Mouse (Mus musculus): ENCODE measurements at regions not wholly inside any gene's neighbourhood (a gene's known extent, or its start where the extent isn't known, plus 50 kb on each side); places are given as distances from the start of the nearest gene placed in this dataset.

DNA sequence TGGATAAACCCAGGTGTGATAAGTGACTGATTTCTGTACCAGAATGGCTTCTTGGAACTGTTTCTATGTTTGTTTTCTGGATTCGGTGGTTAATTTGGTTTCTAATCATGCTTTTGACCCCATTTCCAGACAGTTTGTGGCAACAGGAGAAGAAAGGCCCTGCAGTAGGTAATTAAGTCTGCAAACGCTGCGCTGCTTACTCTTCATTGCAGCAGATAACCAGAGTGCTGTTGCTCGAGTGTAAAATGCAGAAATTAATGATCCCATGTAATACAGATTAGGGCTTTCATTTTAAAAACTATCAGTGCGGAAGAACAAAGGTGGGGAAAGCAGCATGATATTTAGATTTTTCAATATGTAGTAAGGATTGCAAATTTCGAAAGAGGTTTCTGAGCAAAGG is 667.0 kb upstream of the Cypt12 start:
- ATAC-seq (ENCODE audit: insufficient read depth, low read depth) (no peak), DNase-seq (ENCODE audit: low spot score) (no peak)
- H3K27ac ChIP-seq (ENCODE audit: low read depth): no peak overlapping the region
- no peak overlapping the region for H3K4me3 ChIP-seq (ENCODE audit: low read depth, low read length)
- no peak overlapping the region for H3K4me2 ChIP-seq (ENCODE audit: low read depth, low read length)
- H3K9me3 ChIP-seq (replicated peaks; ENCODE audit: control insufficient read depth, low read length): no peaks in the 10 kb centered on the region
- no peaks in the 10 kb centered on the region for H3K36me3 ChIP-seq (replicated peaks; ENCODE audit: control insufficient read depth, insufficient read depth, low read length)
- WGBS: 66% methylated on average over 6 of the region's 6 CpGs
- H3K9ac ChIP-seq (replicated peaks; ENCODE audit: low read depth, low read length): no peak overlapping the region
- no peaks in the 10 kb centered on the region for H3K4me1 ChIP-seq (ENCODE audit: control insufficient read depth, insufficient read depth)
- TF ChIP-seq EP300 (IDR thresholded peaks at IDR 0.05; ENCODE audit: low read depth) (no peak), CTCF (IDR thresholded peaks at IDR 0.05; ENCODE audit: low read depth) (no peak)
- no peaks in the 10 kb centered on the region for H3K27me3 ChIP-seq (ENCODE audit: control insufficient read depth, insufficient read depth, low read length)

DNA sequence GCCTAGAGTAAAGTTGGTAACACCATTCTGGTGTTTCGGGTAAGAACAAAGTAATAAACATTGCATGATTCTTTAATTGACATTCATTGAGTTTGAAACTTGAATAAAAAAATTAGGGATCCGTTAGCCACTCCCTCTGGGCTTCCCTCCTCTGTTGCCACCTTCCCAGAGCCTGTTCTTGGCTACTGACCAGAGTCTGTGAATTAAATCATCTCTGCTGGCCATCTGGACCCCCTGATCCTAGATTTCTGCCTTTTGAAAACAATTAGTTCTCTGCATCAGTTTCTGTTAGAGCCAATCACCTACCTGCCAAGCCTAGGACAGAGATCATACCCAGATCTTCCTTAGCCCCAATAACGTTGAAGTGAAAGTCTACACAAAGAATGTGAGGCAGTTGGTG is 665.3 kb upstream of the Cypt12 start:
- DNase-seq (ENCODE audit: low spot score) (no peak), ATAC-seq (ENCODE audit: insufficient read depth, low read depth) (no peak)
- H3K27me3 ChIP-seq (ENCODE audit: control insufficient read depth, insufficient read depth, low read length): no peaks in the 10 kb centered on the region
- WGBS: 58% methylated on average over 3 of the region's 3 CpGs
- no peak overlapping the region for H3K4me3 ChIP-seq (ENCODE audit: low read depth, low read length)
- H3K36me3 ChIP-seq (replicated peaks; ENCODE audit: control insufficient read depth, insufficient read depth, low read length): no peaks in the 10 kb centered on the region
- H3K27ac ChIP-seq (ENCODE audit: low read depth): no peak overlapping the region
- H3K9ac ChIP-seq (replicated peaks; ENCODE audit: low read depth, low read length): no peak overlapping the region
- H3K4me2 ChIP-seq (ENCODE audit: low read depth, low read length): no peak overlapping the region
- no peaks in the 10 kb centered on the region for H3K4me1 ChIP-seq (ENCODE audit: control insufficient read depth, insufficient read depth)
- no peaks in the 10 kb centered on the region for H3K9me3 ChIP-seq (replicated peaks; ENCODE audit: control insufficient read depth, low read length)
- no peak for TF ChIP-seq CTCF (IDR thresholded peaks at IDR 0.05; ENCODE audit: low read depth)
- no peak for TF ChIP-seq EP300 (IDR thresholded peaks at IDR 0.05; ENCODE audit: low read depth)

DNA sequence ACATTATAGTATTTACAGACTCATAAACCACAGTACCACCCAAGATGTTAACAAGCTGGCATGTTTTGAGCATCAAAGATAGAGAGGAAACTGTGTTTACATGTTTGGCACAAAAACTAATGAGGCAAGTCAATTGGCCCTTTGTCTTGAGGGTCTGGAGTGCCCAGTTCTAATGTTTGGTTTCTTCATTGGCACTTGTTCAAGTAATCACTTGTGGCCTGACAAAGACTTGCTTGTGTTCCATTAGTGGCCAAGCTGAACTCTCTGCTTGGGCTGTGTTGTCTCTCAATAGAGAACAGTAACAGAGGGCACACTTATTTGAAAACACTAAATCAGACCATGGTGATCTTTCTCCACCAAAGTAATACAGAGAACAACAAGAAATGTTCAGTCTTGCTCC is 630.7 kb upstream of the Cypt12 start:
- no peaks in the 10 kb centered on the region for H3K27me3 ChIP-seq (ENCODE audit: control insufficient read depth, insufficient read depth, low read length)
- no peak for DNase-seq (ENCODE audit: low spot score)

DNA sequence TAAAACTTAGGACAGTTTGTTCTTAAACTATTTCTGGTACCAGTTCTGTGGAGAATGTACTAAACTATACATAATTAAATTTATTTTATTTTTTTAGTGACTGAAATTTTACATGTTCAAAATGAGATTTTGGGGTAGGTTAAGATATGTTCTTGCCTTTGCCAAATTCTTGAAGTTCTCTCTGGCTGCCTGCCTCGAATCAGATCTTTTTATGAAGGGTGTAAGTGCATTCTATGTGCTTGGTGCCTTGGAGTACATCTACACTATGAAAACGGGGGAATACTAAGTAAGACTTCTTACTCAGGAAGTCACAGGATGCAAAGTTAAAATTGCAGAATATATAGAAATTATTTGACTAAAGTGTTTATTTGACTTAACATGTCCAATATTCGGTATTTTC is 629.8 kb upstream of the Cypt12 start:
- H3K4me1 ChIP-seq (ENCODE audit: control insufficient read depth, insufficient read depth): no peaks in the 10 kb centered on the region
- WGBS: 65% methylated on average over 3 of the region's 3 CpGs
- ATAC-seq (ENCODE audit: insufficient read depth, low read depth) (no peak), DNase-seq (ENCODE audit: low spot score) (no peak)
- no peak overlapping the region for H3K27ac ChIP-seq (ENCODE audit: low read depth)
- no peak overlapping the region for H3K9ac ChIP-seq (replicated peaks; ENCODE audit: low read depth, low read length)
- no peaks in the 10 kb centered on the region for H3K9me3 ChIP-seq (replicated peaks; ENCODE audit: control insufficient read depth, low read length)
- no peaks in the 10 kb centered on the region for H3K27me3 ChIP-seq (ENCODE audit: control insufficient read depth, insufficient read depth, low read length)
- no peak overlapping the region for H3K4me3 ChIP-seq (ENCODE audit: low read depth, low read length)
- no peak overlapping the region for H3K4me2 ChIP-seq (ENCODE audit: low read depth, low read length)
- H3K36me3 ChIP-seq (replicated peaks; ENCODE audit: control insufficient read depth, insufficient read depth, low read length): no peaks in the 10 kb centered on the region
- TF ChIP-seq EP300 (IDR thresholded peaks at IDR 0.05; ENCODE audit: low read depth) (no peak), CTCF (IDR thresholded peaks at IDR 0.05; ENCODE audit: low read depth) (no peak)

More for the DNA sequence above, 630.7 kb upstream of the Cypt12 start:
- ATAC-seq (ENCODE audit: insufficient read depth, low read depth): no peak
- Histone ChIP-seq H3K9ac (replicated peaks; ENCODE audit: low read depth, low read length) (no peak overlapping the region), H3K4me3 (ENCODE audit: low read depth, low read length) (no peak overlapping the region), H3K9me3 (replicated peaks; ENCODE audit: control insufficient read depth, low read length) (no peaks in the 10 kb centered on the region), H3K4me1 (ENCODE audit: control insufficient read depth, insufficient read depth) (no peaks in the 10 kb centered on the region), H3K27ac (ENCODE audit: low read depth) (no peak overlapping the region), H3K4me2 (ENCODE audit: low read depth, low read length) (no peak overlapping the region), H3K36me3 (replicated peaks; ENCODE audit: control insufficient read depth, insufficient read depth, low read length) (no peaks in the 10 kb centered on the region)
- TF ChIP-seq EP300 (IDR thresholded peaks at IDR 0.05; ENCODE audit: low read depth) (no peak), CTCF (IDR thresholded peaks at IDR 0.05; ENCODE audit: low read depth) (no peak)

DNA sequence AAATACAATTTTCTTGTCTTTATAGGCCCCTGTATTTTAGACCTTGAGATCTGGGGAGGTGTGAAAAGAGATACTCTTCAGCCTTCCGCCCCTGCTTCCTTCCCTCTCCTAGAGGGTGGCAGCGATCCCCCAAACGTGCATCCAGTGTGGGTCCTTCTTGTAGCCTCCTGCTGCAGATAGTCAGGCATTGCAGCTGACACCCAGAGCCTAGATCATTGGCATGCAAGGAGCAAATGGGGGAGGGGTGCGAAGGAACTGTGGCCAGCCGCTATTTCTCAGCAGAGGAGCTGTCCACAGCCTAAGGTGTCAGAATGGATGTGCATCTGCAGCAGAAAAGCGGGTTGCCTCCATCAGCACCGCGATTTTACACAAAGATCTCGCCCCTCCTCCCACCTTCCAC is 629.0 kb upstream of the Cypt12 start:
- no peak overlapping the region for H3K4me3 ChIP-seq (ENCODE audit: low read depth, low read length)
- H3K27me3 ChIP-seq (ENCODE audit: control insufficient read depth, insufficient read depth, low read length): no peaks in the 10 kb centered on the region
- no peak overlapping the region for H3K4me2 ChIP-seq (ENCODE audit: low read depth, low read length)
- no peak for TF ChIP-seq EP300 (IDR thresholded peaks at IDR 0.05; ENCODE audit: low read depth)
- no peak for TF ChIP-seq CTCF (IDR thresholded peaks at IDR 0.05; ENCODE audit: low read depth)
- WGBS: 5% methylated on average over 9 of the region's 9 CpGs
- no peaks in the 10 kb centered on the region for H3K4me1 ChIP-seq (ENCODE audit: control insufficient read depth, insufficient read depth)
- DNase-seq (ENCODE audit: low spot score) (peak; percentile 15), ATAC-seq (ENCODE audit: insufficient read depth, low read depth) (0 out of 2 replicates have a peak, but pooled peaks have one; percentile 64)
- no peaks in the 10 kb centered on the region for H3K36me3 ChIP-seq (replicated peaks; ENCODE audit: control insufficient read depth, insufficient read depth, low read length)
- H3K9ac ChIP-seq (replicated peaks; ENCODE audit: low read depth, low read length): no peak overlapping the region
- H3K9me3 ChIP-seq (replicated peaks; ENCODE audit: control insufficient read depth, low read length): no peaks in the 10 kb centered on the region
- H3K27ac ChIP-seq (ENCODE audit: low read depth): no peak overlapping the region

DNA sequence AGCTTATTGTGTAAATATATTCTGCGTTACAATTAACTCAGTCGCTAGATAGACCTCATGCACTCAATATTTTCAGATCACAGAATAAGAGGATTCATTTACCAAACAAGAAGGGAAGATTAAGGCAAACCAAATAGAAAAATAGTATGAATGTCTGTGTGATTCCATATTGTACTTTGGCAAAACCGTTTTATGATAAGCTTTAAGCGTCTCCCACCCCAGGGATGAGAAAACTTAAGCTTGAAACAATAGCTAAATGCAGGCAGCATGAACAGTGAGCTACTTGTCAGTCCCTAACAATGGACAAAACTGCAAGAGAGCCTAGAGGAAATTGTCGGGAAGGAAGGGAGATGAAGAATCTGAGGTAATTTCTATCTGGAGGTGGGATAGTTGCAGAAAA is 628.3 kb upstream of the Cypt12 start:
- DNase-seq (ENCODE audit: low spot score) (no peak), ATAC-seq (ENCODE audit: insufficient read depth, low read depth) (no peak)
- Histone ChIP-seq H3K9ac (replicated peaks; ENCODE audit: low read depth, low read length) (no peak overlapping the region), H3K27ac (ENCODE audit: low read depth) (no peak overlapping the region), H3K9me3 (replicated peaks; ENCODE audit: control insufficient read depth, low read length) (no peaks in the 10 kb centered on the region), H3K4me3 (ENCODE audit: low read depth, low read length) (no peak overlapping the region), H3K4me2 (ENCODE audit: low read depth, low read length) (no peak overlapping the region), H3K36me3 (replicated peaks; ENCODE audit: control insufficient read depth, insufficient read depth, low read length) (no peaks in the 10 kb centered on the region), H3K27me3 (ENCODE audit: control insufficient read depth, insufficient read depth, low read length) (no peaks in the 10 kb centered on the region), H3K4me1 (ENCODE audit: control insufficient read depth, insufficient read depth) (no peaks in the 10 kb centered on the region)
- TF ChIP-seq CTCF (IDR thresholded peaks at IDR 0.05; ENCODE audit: low read depth) (no peak), EP300 (IDR thresholded peaks at IDR 0.05; ENCODE audit: low read depth) (no peak)
- WGBS: 62% methylated on average over 5 of the region's 5 CpGs
